Mouse (Mus musculus): ENCODE data around the gene Ptprcap. TPM values are rescaled to one million over a fixed set of nuclear protein-coding genes. Genes with fewer than 3 reads are reported as not detected.
"Not testable (repeated sequence)": the region's sequence is repeated elsewhere in the genome, so short reads cannot be mapped to it uniquely, and the experiment has no call there.

Ptprcap gene
- polyA plus RNA-seq, 1 experiment from 2014 or later = 0.53 TPM

DNA sequence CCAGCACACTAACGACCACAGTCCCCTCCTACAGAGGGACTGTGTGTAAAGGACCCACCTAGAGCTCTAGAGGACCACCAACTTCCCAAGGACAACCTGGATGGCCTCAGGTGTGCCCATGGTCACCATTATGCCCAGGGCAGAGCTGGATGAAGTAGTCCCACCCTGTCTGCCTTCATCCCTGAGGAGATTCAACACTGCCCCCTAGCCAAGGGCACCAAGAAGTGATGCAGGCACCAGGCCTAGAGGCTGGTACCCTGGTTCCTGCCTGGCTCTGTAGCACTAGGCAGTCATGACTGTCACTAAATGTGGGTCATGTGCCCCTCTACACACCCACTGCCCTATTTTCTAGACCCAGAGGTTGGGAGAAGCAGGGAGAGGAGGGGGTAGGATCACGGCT, 21.6 kb upstream of the Ptprcap start:
- 97% methylated on average over 2 of the region's 2 CpGs for WGBS (ENCODE audit: missing documents)

DNA sequence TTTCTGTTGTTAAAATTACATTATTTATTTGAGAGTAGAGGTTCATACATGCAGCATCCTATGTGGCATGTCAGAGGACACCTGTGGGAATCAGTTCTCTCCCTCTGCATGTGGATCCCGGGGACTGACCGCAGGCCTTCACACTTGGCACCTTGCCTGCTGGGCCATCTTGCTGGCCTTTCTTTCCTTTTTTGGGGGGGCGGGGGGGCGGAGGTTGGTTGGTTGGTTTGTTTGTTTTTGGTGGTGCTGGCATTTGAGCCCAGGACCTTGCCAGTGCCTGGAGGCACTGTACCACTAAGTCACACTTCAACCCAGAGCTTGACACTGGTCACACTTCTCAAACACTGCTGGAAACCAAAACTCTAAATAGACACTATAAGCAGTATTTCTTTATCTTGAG, 19.1 kb upstream of the Ptprcap start:
- Histone ChIP-seq H3K27ac (no peak overlapping the region), H3K4me3 (ENCODE audit: inconsistent target) (no peak overlapping the region), H3K79me2 (ENCODE audit: inconsistent target) (no peaks in the 10 kb centered on the region), H3K36me3 (ENCODE audit: inconsistent target) (peaks cover 27% of the 10 kb centered on the region)
- 100% methylated on average over 2 of the region's 4 CpGs for WGBS (ENCODE audit: missing documents)

More for the DNA sequence above, 21.6 kb upstream of the Ptprcap start:
- H3K36me3 ChIP-seq (ENCODE audit: inconsistent target) = peaks cover 46% of the 10 kb centered on the region
- H3K79me2 ChIP-seq (ENCODE audit: inconsistent target) = peaks cover 8% of the 10 kb centered on the region; the same call in 1 of the 2 replicates
- H3K4me3 ChIP-seq (ENCODE audit: inconsistent target) = no peak overlapping the region
- H3K27ac ChIP-seq = no peak overlapping the region

DNA sequence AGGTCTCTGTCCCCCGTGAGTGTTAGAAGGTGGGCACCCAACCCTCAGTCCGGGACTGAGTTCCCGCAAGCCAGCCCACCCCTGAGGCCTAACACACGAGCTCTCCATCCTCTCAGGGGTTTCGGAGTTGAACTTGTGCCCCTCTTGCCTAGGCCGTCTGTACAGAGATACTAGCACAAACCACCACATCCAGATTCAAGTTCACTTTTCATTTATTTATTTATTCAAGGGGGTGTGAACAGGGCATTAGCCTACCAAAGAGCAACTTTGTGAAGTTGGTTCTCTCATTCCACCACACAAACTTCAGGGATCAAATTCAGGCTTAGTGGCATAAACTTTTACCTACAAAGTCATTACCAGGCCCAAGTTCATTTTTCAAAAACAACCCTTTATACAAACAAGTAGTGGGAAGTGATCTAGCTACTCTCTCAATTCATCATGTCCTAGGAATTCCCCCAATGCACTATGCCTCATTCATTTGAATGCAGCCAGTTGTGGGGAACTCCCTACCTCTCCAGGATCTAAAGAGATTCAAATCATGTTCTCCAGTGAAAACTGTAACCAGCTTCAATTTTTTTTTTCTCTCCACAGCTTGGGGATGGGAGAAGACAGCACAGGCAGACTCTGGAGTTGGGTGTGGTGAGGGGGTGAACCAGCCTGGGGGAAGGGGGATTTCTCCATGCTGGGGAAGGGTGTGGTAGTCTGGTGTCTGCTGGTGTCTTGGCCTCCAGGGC, 18.0 kb upstream of the Ptprcap start:
- WGBS (ENCODE audit: missing documents) = 96% methylated on average over 5 of the region's 6 CpGs
- H3K4me3 ChIP-seq (ENCODE audit: inconsistent target); H3K27ac ChIP-seq; H3K79me2 ChIP-seq (ENCODE audit: inconsistent target): not testable (repeated sequence)
- H3K36me3 ChIP-seq (ENCODE audit: inconsistent target) = peaks cover 19% of the 10 kb centered on the region

DNA sequence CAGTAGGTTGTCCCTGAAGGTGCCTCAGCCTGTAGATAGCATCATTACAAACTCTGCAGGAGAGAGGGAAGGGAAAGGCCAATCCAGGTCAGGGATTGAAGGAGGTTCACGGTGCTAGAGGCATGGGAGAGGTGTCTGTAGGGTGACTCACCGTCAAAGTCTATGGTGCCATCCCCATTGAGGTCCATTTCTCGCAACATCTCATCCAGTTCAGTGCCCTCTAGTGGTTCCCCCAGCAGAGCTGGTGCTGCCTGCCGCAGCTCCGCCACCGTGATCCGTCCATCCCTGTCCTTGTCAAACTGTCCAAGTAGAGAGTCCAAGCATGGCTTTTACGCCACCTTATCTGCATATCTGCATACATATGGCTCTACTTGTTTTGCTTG, 17.4 kb upstream of the Ptprcap start:
- H3K36me3 ChIP-seq (ENCODE audit: inconsistent target) = peaks cover 18% of the 10 kb centered on the region
- 46% methylated on average over 7 of the region's 8 CpGs for WGBS (ENCODE audit: missing documents)
- H3K4me3 ChIP-seq (ENCODE audit: inconsistent target); H3K27ac ChIP-seq; H3K79me2 ChIP-seq (ENCODE audit: inconsistent target): not testable (repeated sequence)

DNA sequence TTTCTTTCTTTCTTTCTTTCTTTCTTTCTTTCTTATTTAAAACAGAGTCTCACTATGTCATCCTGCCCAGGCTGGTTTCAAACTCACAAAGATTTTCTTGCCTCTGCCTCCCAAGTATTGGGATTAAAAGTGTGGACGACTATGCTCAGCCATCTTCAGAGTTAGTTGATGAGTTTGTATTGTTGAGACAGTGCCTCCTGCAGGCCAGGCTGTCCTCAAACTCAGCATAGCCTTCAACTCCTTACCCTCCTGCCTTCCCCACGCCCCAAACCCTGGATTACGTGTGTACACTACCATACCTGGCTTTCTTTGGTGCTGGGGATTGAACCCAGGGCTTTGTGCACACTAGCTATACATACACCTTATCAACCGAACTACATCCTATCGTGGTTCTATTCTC, 16.9 kb upstream of the Ptprcap start:
- H3K27ac ChIP-seq = no peak overlapping the region

DNA sequence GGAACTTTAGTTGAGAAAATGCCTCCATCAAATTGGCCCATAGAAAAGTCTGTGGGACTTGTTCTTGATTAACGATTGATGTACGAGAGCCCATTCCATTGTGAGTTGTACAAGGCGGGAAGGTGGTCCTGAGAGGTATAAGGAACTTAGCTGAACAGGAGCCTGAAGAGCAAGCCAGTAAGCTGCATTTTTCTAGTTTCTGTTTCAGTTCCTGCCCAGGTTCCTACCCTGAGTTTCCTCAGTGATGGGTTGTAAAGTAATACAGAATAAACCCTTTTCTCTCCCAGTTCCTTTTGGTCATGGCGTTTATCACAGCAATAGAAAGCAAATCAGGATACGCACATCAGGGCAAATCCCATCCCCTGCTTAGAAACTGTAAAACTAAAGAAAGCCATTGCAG, 15.5 kb upstream of the Ptprcap start:
- 34% methylated on average over 5 of the region's 5 CpGs for WGBS (ENCODE audit: missing documents)
- H3K27ac ChIP-seq = no peak overlapping the region
- no peaks in the 10 kb centered on the region for H3K79me2 ChIP-seq (ENCODE audit: inconsistent target)
- H3K36me3 ChIP-seq (ENCODE audit: inconsistent target) = no peaks in the 10 kb centered on the region
- no peak overlapping the region for H3K4me3 ChIP-seq (ENCODE audit: inconsistent target)

More for the DNA sequence above, 16.9 kb upstream of the Ptprcap start:
- WGBS (ENCODE audit: missing documents) = 96% methylated on average over 5 of the region's 5 CpGs
- peaks cover 13% of the 10 kb centered on the region for H3K36me3 ChIP-seq (ENCODE audit: inconsistent target)
- H3K4me3 ChIP-seq (ENCODE audit: inconsistent target) = no peak overlapping the region
- no peaks in the 10 kb centered on the region for H3K79me2 ChIP-seq (ENCODE audit: inconsistent target)

DNA sequence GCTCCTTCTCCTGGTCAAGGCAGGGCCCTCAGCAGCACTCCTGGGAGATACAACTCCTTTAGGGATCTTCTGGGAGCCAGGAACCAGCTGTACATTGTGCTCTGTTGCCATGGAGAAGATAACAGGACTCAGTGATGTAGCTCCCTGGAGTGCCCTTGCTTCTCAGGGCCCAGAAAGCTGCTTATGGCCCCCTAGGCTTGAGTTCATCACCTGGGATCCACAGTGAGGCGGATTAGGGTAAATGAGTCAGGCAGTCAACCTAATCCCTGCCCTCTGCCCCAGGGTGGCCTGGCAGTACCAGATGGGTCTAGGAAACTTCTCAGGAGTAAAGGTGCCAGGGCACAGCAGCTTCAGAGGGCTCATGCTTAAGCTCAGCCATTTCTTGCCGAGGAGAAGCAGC, 14.0 kb upstream of the Ptprcap start, which contains the start of gene Gpr152:
TSS of gene Gpr152 (plus strand) at position 342 of the 400 bp plus-strand sequence.
- H3K4me3 ChIP-seq (ENCODE audit: inconsistent target) = no peak within 1 kb of the TSS
- H3K27ac ChIP-seq = no peak within 1 kb of the TSS
- no peaks in the 10 kb centered on the region for H3K36me3 ChIP-seq (ENCODE audit: inconsistent target)
- WGBS (ENCODE audit: missing documents) = 96% methylated on average over 2 of the region's 2 CpGs
- H3K79me2 ChIP-seq (ENCODE audit: inconsistent target) = no peaks in the 10 kb centered on the region

DNA sequence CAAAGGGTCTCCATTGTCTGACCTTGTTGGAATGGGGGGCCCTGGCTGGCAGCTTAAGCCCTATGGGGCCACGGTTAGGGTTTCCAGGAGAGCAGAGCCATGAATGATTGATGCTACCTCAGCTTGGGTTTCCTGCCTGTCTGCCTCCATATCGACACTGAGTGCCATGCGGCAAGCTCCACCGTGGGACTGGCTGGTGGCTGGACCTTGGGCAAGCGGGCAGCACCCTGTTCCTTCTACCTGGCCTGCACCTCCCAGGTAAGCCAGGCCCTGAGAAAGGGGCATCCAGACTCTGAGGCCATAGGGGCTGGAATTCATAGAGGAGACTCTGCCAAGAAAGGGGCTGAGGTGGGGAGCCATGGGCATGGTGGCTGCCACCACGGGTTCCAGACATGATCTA, 13.3 kb upstream of the Ptprcap start:
- no peak overlapping the region for H3K4me3 ChIP-seq (ENCODE audit: inconsistent target)
- H3K79me2 ChIP-seq (ENCODE audit: inconsistent target) = no peaks in the 10 kb centered on the region
- H3K36me3 ChIP-seq (ENCODE audit: inconsistent target) = no peaks in the 10 kb centered on the region
- WGBS (ENCODE audit: missing documents) = 92% methylated on average over 6 of the region's 6 CpGs
- H3K27ac ChIP-seq = no peak overlapping the region

DNA sequence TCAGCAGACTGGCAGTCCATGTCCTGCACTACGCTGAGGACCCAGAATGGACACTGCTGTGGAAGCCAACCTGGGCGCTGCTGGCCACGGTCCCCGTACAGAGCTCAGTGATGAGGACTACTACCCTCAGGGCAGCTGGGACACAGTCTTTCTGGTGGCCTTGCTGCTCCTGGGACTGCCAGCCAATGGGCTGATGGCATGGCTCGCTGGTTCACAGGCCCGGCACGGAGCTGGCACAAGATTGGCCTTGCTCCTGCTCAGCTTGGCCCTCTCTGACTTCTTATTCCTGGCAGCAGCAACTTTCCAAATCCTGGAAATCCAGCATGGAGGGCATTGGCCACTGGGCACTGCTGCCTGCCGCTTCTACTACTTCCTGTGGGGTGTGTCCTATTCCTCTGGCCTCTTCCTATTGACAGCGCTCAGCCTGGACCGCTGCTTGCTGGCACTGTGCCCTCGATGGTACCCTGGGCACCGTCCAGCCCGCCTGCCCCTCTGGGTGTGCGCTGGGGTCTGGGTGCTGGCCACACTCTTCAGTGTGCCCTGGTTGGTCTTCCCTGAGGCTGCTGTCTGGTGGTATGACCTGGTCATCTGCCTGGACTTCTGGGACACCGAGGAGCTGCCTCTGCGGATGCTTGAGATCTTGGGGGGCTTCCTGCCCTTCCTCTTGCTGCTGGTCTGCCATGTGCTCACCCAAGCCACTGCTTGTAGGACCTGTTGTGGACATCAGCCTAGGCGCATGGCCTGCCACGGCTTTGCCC, 10.8 kb upstream of the Ptprcap start:
- no peaks in the 10 kb centered on the region for H3K79me2 ChIP-seq (ENCODE audit: inconsistent target)
- H3K36me3 ChIP-seq (ENCODE audit: inconsistent target) = no peaks in the 10 kb centered on the region
- no peak overlapping the region for H3K4me3 ChIP-seq (ENCODE audit: inconsistent target)
- no peak overlapping the region for H3K27ac ChIP-seq
- 95% methylated on average over 18 of the region's 18 CpGs for WGBS (ENCODE audit: missing documents)

DNA sequence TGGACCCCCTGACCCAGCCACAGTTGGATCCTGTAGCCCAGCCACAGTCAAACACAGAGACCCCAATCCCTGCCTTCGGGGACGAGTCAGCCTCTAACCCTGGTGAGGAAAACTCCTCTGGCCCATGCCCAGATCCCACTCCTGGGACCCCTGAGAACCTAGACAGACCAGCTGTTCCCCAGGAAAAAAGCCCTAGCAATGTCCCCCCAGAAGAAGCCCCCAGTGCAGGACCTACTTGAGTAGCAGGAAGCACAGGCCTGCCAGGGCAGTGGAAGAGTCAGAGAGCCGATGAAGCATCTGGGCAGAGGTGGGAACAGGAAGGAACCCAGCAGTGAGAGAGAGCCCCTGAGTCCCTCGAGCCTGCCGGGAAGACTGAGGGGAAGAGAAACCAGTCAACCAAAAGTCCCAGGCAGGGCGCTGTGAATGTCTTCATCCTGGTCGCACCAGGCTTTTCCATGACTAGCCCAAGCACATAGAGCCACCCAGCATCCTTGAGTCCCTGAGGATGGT, 9.6 kb upstream of the Ptprcap start, which contains the start of gene Cabp4:
TSS of gene Cabp4 (minus strand) at position 275 of the 510 bp plus-strand sequence.
- Histone ChIP-seq H3K36me3 (ENCODE audit: inconsistent target) (no peaks in the 10 kb centered on the region), H3K4me3 (ENCODE audit: inconsistent target) (no peak within 1 kb of the TSS), H3K27ac (no peak within 1 kb of the TSS), H3K79me2 (ENCODE audit: inconsistent target) (peaks cover 3% of the 10 kb centered on the region)
- 61% methylated on average over 7 of the region's 7 CpGs for WGBS (ENCODE audit: missing documents)

DNA sequence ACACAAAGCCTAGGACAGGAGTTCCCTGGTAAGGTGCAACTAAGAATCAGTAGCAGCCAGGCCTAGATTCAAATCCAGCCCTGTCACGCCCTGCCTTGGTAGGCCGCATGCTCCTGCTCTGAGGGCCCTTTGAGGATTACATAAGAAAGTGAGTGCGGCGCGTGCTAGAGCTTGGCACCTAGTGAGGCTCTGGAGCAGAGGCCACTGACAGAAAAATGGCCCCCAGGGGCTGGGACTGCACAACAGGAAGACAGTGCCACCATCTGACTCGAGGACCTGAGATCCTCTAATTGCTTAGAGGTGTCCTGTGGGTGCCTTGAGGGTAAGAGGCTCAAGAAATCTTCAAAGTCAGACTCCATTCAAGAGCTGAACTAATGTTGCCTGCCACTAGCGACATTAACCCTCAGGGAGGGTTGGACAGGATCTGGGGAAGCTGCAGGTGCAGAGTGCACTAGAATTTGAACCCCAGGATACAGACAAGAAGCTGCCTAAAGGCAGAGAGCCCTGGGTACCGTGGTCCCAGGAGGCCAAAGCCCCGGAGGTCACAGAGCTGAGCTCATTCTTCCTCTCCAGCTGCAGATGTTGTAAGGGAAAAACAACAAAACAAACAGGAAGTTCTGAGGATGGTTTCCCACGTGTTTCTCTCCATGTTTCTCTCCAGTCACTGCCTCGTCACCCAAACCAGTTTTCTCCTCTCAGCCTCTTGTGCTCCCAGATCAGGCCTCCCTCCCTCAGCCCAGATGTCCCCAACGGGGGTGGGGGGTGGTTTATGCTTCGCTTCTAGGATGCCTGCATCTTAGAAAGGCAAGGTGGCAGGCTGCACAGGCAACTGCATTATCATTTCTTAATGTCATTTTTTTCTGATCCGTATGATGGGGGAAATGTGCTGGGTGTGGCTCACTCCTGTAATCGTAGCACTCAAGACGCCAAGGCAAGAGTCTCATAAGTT, 8.6 kb upstream of the Ptprcap start:
- Histone ChIP-seq H3K79me2 (ENCODE audit: inconsistent target) (peaks cover 13% of the 10 kb centered on the region), H3K36me3 (ENCODE audit: inconsistent target) (peaks cover 2% of the 10 kb centered on the region; the same call in 1 of the 2 replicates), H3K27ac (no peak overlapping the region), H3K4me3 (ENCODE audit: inconsistent target) (no peak overlapping the region)
- whole genome bisulfite sequencing (ENCODE audit: missing documents) = 69% methylated on average over 15 of the region's 16 CpGs

DNA sequence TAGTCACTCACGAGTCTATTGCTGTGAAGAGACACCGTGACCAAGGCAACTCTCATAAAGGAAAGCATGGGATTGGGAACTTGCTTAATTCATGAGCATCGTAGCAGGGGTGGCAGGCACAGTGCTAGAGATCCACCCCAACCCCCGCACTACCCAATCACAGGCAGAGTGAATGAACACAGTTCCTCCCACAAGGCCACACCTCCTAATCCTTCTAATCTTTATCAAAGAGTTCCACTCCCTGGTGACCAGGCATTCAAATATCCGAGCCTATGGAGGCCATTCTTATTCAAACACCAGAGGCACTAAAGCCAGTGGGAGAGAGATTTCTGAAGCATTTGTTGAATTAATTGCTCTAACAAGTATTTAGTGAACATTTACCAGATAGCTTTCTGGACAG, 7.5 kb upstream of the Ptprcap start:
- Histone ChIP-seq H3K79me2 (ENCODE audit: inconsistent target) (peaks cover 24% of the 10 kb centered on the region), H3K4me3 (ENCODE audit: inconsistent target) (no peak overlapping the region), H3K36me3 (ENCODE audit: inconsistent target) (peaks cover 13% of the 10 kb centered on the region), H3K27ac (no peak overlapping the region)
- 97% methylated on average over 5 of the region's 5 CpGs for WGBS (ENCODE audit: missing documents)

DNA sequence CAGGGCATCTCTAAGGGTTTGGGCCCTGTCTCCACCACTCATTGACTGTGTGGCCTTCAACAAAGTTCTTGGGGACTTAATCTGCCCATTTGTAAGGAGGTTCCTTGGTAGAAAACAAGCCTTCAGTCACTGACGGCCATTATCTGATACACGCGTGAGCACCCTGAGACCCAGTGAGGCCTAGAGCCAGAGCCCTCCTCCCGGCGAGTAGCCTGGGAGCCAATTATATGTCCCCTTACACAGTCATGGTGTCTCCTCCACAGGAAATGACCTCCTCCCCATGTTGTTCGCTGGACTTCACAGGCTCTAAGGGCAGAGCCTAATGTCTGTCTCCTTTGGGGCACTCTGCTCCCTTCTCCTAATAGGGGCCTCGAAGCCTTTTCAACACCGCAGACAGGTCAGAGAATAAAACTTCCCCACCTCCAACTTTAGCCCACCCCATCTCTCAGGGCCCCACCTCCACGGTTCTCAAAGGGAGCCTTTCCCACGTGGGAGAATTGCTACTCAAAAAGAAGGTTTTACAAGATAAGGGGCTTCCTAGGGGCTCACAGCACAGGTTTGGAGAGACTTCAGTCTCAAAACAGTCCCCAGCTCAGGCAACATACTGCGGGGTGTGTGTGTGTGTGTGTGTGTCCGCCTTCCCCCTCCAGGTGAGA, 6.9 kb upstream of the Ptprcap start:
- H3K79me2 ChIP-seq (ENCODE audit: inconsistent target) = peaks cover 26% of the 10 kb centered on the region
- no peak overlapping the region for H3K4me3 ChIP-seq (ENCODE audit: inconsistent target)
- H3K27ac ChIP-seq = peak overlapping the region; percentile 52
- H3K36me3 ChIP-seq (ENCODE audit: inconsistent target) = peaks cover 19% of the 10 kb centered on the region
- WGBS (ENCODE audit: missing documents) = 85% methylated on average over 11 of the region's 12 CpGs

DNA sequence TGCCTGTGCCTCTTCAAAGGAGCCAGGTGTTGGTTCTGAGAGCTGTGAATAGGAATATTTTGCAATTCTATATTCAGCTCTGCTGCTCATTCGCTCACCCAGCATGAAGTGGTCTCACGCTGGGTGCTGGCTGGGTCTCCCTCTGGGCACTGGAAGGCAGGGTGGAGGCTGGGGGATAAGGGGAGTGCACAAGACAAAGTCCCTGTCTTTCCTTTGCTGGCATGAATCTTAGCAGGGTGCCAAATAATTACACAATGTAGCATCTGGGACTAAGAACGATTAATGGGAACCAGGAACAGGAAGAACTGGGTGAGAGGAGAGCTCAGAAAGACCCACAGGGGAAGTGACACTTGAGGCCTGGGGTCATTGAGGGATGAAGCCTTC, 6.4 kb upstream of the Ptprcap start:
- peak overlapping the region; percentile 52 for H3K27ac ChIP-seq
- no peak overlapping the region for H3K4me3 ChIP-seq (ENCODE audit: inconsistent target)
- peaks cover 26% of the 10 kb centered on the region for H3K79me2 ChIP-seq (ENCODE audit: inconsistent target)
- H3K36me3 ChIP-seq (ENCODE audit: inconsistent target) = peaks cover 22% of the 10 kb centered on the region
- WGBS (ENCODE audit: missing documents) = 50% methylated on average over 3 of the region's 3 CpGs

Data from macrophage (primary cell).